Mouse (Mus musculus) midbrain, postnatal 0 days (tissue): ENCODE measurements at regions not wholly inside any gene's neighbourhood (a gene's known extent, or its start where the extent isn't known, plus 50 kb on each side); places are given as distances from the start of the nearest gene placed in this dataset.
A peak's percentile ranks its signal among the peaks of the same experiment; 100 is the strongest.

Experiments used
- ATAC-seq: fragments of 200-750 bp; cut with Nextera tagmentation; 2 replicates; pipeline ENCODE4 v1.8.0; 2017; ENCODE audit warnings: moderate number of reproducible peaks, mild to moderate bottlenecking, moderate TSS enrichment, moderate library complexity; ENCODE audit not compliant: low FRiP score
- DNase-seq: peaks from one replicate; pipeline ENCODE4 v3.0.0-alpha.2; 2015; ENCODE audit warnings: low spot score
- H3K27ac ChIP-seq: fragments of 300-500 bp; sonication (generic); 2 replicates; pipeline ENCODE4 v1.5.1; 2014; ENCODE audit warnings: low read depth, mild to moderate bottlenecking, low read length, mixed read lengths
- H3K27me3 ChIP-seq: fragments of 300-500 bp; sonication (generic); 2 replicates; pipeline ENCODE4 v1.6.1; 2014; ENCODE audit warnings: low read length, control low read depth, mixed read lengths; ENCODE audit not compliant: insufficient read depth
- H3K36me3 ChIP-seq: fragments of 300-500 bp; sonication (generic); 2 replicates; pipeline ENCODE4 v1.6.1; 2014; ENCODE audit warnings: low read length, control low read depth, mixed read lengths; ENCODE audit not compliant: insufficient read depth
- H3K4me1 ChIP-seq: fragments of 300-500 bp; sonication (generic); 2 replicates; pipeline ENCODE4 v1.6.1; 2014; ENCODE audit warnings: mild to moderate bottlenecking, control low read depth, antibody characterized with exemption, low read length, mixed read lengths; ENCODE audit not compliant: insufficient read depth
- H3K4me2 ChIP-seq: fragments of 300-500 bp; sonication (generic); 2 replicates; pipeline ENCODE4 v1.6.1; 2014; ENCODE audit warnings: low read depth, mild to moderate bottlenecking, low read length, mixed read lengths; ENCODE audit not compliant: poor library complexity, severe bottlenecking
- H3K4me3 ChIP-seq: fragments of 300-500 bp; sonication (generic); 2 replicates; pipeline ENCODE4 v1.5.1; 2014; ENCODE audit warnings: low read depth, mild to moderate bottlenecking, low read length, moderate library complexity
- H3K9ac ChIP-seq: fragments of 300-500 bp; sonication (generic); replicated peaks from 2 replicates; pipeline ENCODE4 v1.6.1; 2014; ENCODE audit warnings: mild to moderate bottlenecking, low read length, moderate library complexity, mixed read lengths; ENCODE audit not compliant: poor library complexity, severe bottlenecking
- H3K9me3 ChIP-seq: fragments of 300-500 bp; sonication (generic); 2 replicates; pipeline ENCODE4 v1.6.1; 2016; ENCODE audit warnings: low read length, control low read depth
- CTCF ChIP-seq: IDR thresholded peaks from 2 replicates; pipeline ENCODE4 v1.5.1; 2016; ENCODE audit warnings: antibody characterized with exemption, mild to moderate bottlenecking
- WGBS: fragments of 180-500 bp; shearing (Covaris S2); extraction: QIAGEN DNeasy Blood & Tissue Kit; methylation state at CpG from one replicate; pipeline ENCODE4 v1.1.7; 2014; 5-methylcytosine and 5-hydroxymethylcytosine counted together

GRCm38 (mm10) chr17:85908709-85909108, 220.6 kb upstream of the Six2 start:
- 87% methylated on average over 3 of the region's 3 CpGs for WGBS
- ATAC-seq, result no peak

GRCm38 (mm10) chr17:85906597-85907187, 218.6 kb upstream of the Six2 start:
- Histone ChIP-seq H3K4me3 (no peak overlapping the region), H3K9me3 (no peaks in the 10 kb centered on the region), H3K4me1 (no peaks in the 10 kb centered on the region), H3K27ac (no peak overlapping the region), H3K4me2 (no peak overlapping the region), H3K27me3 (no peaks in the 10 kb centered on the region), H3K36me3 (no peaks in the 10 kb centered on the region), H3K9ac (no peak overlapping the region)
- TF ChIP-seq CTCF, result no peak
- DNase-seq (no peak), ATAC-seq (no peak)
- 76% methylated on average over 4 of the region's 4 CpGs for WGBS

More at GRCm38 (mm10) chr17:85908709-85909108, 220.6 kb upstream of the Six2 start:
- Histone ChIP-seq H3K4me1 (no peaks in the 10 kb centered on the region), H3K27ac (no peak overlapping the region), H3K9ac (no peak overlapping the region), H3K36me3 (no peaks in the 10 kb centered on the region), H3K4me3 (no peak overlapping the region), H3K27me3 (no peaks in the 10 kb centered on the region), H3K4me2 (no peak overlapping the region), H3K9me3 (no peaks in the 10 kb centered on the region)
- TF ChIP-seq CTCF, result no peak
- DNase-seq, result no peak

DNA sequence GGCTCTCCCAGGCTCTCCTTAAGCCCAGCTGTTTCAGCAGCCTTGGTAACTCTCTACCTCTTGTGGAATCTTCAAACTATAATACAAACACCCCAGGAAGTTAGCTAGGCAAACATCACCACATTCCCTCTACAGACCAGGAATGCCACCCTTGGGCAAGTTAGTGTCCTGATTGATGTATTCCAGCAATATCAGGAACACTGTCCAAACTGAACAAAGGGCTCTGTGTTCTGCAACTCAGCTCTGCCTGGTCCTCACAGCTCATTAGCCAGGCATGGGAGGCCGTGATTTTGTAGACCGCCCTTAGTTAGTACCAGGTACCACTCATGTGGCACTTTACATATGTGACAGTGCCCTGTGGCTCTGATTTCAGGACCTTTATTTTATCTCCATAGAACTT, 214.5 kb upstream of the Six2 start:
- DNase-seq (no peak), ATAC-seq (no peak)
- Histone ChIP-seq H3K27ac (no peak overlapping the region), H3K4me1 (no peaks in the 10 kb centered on the region), H3K27me3 (no peaks in the 10 kb centered on the region), H3K9ac (no peak overlapping the region), H3K36me3 (no peaks in the 10 kb centered on the region), H3K4me3 (no peak overlapping the region), H3K9me3 (no peaks in the 10 kb centered on the region), H3K4me2 (no peak overlapping the region)
- WGBS, result 86% methylated on average over 2 of the region's 2 CpGs
- no peak for TF ChIP-seq CTCF

GRCm38 (mm10) chr17:85899096-85899495, 211.0 kb upstream of the Six2 start:
- no peak overlapping the region for H3K9ac ChIP-seq
- 67% methylated on average over 6 of the region's 6 CpGs for WGBS
- no peaks in the 10 kb centered on the region for H3K9me3 ChIP-seq
- no peak for DNase-seq
- no peak for TF ChIP-seq CTCF
- H3K4me1 ChIP-seq, result no peaks in the 10 kb centered on the region
- no peak for ATAC-seq
- H3K36me3 ChIP-seq, result no peaks in the 10 kb centered on the region
- H3K4me3 ChIP-seq, result no peak overlapping the region
- H3K27me3 ChIP-seq, result no peaks in the 10 kb centered on the region
- H3K4me2 ChIP-seq, result no peak overlapping the region
- H3K27ac ChIP-seq, result no peak overlapping the region

GRCm38 (mm10) chr17:85895978-85896377, 207.9 kb upstream of the Six2 start:
- ATAC-seq, result no peak
- WGBS, result 52% methylated on average over 5 of the region's 5 CpGs

DNA sequence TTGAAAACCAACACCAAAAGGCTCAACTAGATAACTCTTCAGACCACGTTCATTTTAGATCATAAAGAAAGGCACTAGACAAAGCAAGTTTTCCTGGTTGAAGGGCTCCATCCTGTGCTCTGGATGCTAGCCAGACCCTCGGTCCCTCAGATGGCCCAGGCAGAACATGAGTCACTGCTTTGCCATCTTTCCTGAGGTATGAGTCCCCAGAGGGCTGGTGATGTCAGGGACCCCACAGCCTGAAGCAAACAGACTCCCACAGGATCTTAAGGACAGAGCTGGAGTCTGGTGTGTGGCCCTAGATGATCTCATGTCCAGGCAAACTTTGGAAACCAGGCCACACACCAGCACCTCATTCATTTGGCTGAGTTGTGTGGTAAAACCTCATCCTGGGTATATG, 203.2 kb upstream of the Six2 start:
- DNase-seq (no peak), ATAC-seq (no peak)
- Histone ChIP-seq H3K4me1 (no peaks in the 10 kb centered on the region), H3K27ac (no peak overlapping the region), H3K9ac (no peak overlapping the region), H3K4me2 (no peak overlapping the region), H3K4me3 (no peak overlapping the region), H3K27me3 (no peaks in the 10 kb centered on the region), H3K36me3 (no peaks in the 10 kb centered on the region), H3K9me3 (no peaks in the 10 kb centered on the region)
- TF ChIP-seq CTCF, result no peak
- 73% methylated on average over 2 of the region's 2 CpGs for WGBS

More at GRCm38 (mm10) chr17:85895978-85896377, 207.9 kb upstream of the Six2 start:
- peak; percentile 43 for DNase-seq
- H3K9ac ChIP-seq, result no peak overlapping the region
- no peak for TF ChIP-seq CTCF
- H3K4me1 ChIP-seq, result no peaks in the 10 kb centered on the region
- no peak overlapping the region for H3K27ac ChIP-seq
- H3K27me3 ChIP-seq, result no peaks in the 10 kb centered on the region
- H3K9me3 ChIP-seq, result no peaks in the 10 kb centered on the region
- H3K36me3 ChIP-seq, result no peaks in the 10 kb centered on the region
- no peak overlapping the region for H3K4me3 ChIP-seq
- H3K4me2 ChIP-seq, result no peak overlapping the region
